Mouse (Mus musculus) cortical plate, adult 2 months (tissue): ENCODE results near the gene Ifngr2. TPM values are rescaled to one million over a fixed set of nuclear protein-coding genes. Genes with fewer than 3 reads are reported as not detected.

Source experiments
- H3K27ac ChIP-seq: fragments of 200-500 bp; 2 replicates; pipeline ENCODE4 v1.5.1; 2012; ENCODE audit warnings: low read length, control low read depth, inconsistent platforms; ENCODE audit not compliant: insufficient read depth
- H3K4me1 ChIP-seq: fragments of 200-500 bp; 2 replicates; pipeline ENCODE4 v1.6.1; 2011; ENCODE audit warnings: low read length; ENCODE audit not compliant: control insufficient read depth, insufficient read depth
- H3K4me3 ChIP-seq: fragments of 200-500 bp; 2 replicates; pipeline ENCODE4 v1.5.1; 2011; ENCODE audit warnings: mild to moderate bottlenecking, low read length, control low read depth; ENCODE audit not compliant: insufficient read depth
- CTCF ChIP-seq: fragments of 200-500 bp; IDR thresholded peaks from 2 replicates; pipeline ENCODE4 v1.5.1; 2011; ENCODE audit warnings: mild to moderate bottlenecking, control low read depth, low read length; ENCODE audit not compliant: insufficient read depth; ENCODE audit errors: extremely low read depth
- POLR2A ChIP-seq: fragments of 200-500 bp; IDR thresholded peaks from 2 replicates; pipeline ENCODE4 v1.6.1; 2011; ENCODE audit warnings: mild to moderate bottlenecking, low read length, control low read depth; ENCODE audit not compliant: insufficient read depth; ENCODE audit errors: extremely low read depth
- polyA plus RNA-seq: library from polyadenylated mRNA; depleted of rRNA; stranded (reverse); fragments of >200 nt; gene quantifications from 2 replicates; pipeline ENCODE4 v1.2.3, GENCODE M21; 2012

Gene Ifngr2
- polyA plus RNA-seq, 1 experiment = 32.9 TPM

DNA sequence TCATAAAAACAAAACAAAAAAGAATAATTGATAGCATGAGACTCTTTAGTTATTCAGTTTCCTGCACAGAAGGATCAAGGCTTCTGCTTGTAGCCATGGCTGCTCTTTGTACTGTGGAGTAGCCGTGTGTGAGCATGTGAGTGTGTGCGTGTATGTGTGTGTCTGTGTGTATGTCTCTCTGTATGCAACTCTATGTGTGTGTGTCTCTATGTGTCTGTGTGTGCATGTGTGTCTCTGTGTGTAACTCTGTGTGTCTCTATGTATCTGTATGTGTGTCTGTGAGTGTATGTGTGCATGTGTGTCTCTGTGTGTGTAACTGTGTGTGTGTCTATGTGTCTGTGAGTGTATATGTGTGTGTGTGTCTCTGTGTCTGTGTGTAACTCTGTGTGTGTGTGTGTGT is 2.1 kb downstream of the Ifngr2 start:
- Histone ChIP-seq H3K4me1 (peaks cover 5% of the 10 kb centered on the region; the same call in 1 of the 2 replicates), H3K27ac (no peak overlapping the region), H3K4me3 (no peak overlapping the region)
- TF ChIP-seq POLR2A (no peak), CTCF (no peak)

DNA sequence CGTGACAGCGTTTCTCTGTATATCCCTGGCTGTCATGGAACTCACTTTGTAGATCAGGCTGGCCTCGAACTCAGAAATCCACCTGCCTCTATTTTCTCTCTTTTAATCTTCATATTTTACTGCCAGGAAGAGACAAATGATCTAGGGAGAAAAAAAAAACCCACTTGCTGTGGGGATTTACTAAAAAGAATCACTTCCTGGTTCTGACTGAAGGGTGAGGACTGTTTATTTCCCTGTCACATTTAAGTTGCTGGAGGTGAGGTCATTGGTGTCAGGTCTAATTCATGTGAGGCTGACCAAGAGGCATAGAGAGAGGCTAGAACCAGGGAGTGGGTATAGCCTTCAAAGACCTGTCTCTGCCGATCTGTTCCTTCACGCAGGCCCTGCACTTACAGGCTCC is 2.7 kb downstream of the Ifngr2 start:
- TF ChIP-seq CTCF = no peak
- no peak for TF ChIP-seq POLR2A
- no peak overlapping the region for H3K27ac ChIP-seq
- peaks cover 5% of the 10 kb centered on the region; the same call in 1 of the 2 replicates for H3K4me1 ChIP-seq
- H3K4me3 ChIP-seq = no peak overlapping the region

GRCm38 (mm10) chr16:91551081-91551524 is 4.2 kb downstream of the Ifngr2 start:
- Histone ChIP-seq H3K4me3 (no peak overlapping the region), H3K4me1 (peaks cover 5% of the 10 kb centered on the region; the same call in 1 of the 2 replicates), H3K27ac (no peak overlapping the region)
- TF ChIP-seq CTCF (no peak), POLR2A (no peak)

- H3K27ac ChIP-seq = no peak overlapping the region
- H3K4me1 ChIP-seq = peaks cover 5% of the 10 kb centered on the region; the same call in 1 of the 2 replicates
- H3K4me3 ChIP-seq = no peak overlapping the region
- TF ChIP-seq POLR2A (no peak), CTCF (no peak)
Measured at GRCm38 (mm10) chr16:91552072-91552471, 5.2 kb downstream of the Ifngr2 start.

DNA sequence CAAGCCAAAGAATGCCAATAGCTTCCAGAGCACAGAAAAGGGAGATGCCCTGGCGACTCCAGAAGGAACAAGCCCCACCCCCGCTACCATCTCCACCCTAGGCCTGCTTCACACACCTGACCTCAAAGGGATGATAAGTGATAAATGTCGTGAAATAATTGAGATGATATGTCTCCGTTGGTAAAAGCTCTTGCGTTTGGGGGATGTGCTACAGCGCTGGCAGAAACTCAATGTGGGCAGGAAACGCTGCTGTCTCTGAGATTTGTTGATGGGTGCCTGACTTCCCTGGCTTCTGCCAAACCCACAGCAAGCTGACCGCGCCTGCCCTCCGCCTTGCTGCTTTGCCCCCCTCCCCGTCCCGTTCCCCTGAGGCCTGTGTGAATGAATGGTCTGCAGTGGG is 6.8 kb downstream of the Ifngr2 start:
- no peak for TF ChIP-seq CTCF
- no peak for TF ChIP-seq POLR2A
- Histone ChIP-seq H3K4me3 (no peak overlapping the region), H3K27ac (no peak overlapping the region)

DNA sequence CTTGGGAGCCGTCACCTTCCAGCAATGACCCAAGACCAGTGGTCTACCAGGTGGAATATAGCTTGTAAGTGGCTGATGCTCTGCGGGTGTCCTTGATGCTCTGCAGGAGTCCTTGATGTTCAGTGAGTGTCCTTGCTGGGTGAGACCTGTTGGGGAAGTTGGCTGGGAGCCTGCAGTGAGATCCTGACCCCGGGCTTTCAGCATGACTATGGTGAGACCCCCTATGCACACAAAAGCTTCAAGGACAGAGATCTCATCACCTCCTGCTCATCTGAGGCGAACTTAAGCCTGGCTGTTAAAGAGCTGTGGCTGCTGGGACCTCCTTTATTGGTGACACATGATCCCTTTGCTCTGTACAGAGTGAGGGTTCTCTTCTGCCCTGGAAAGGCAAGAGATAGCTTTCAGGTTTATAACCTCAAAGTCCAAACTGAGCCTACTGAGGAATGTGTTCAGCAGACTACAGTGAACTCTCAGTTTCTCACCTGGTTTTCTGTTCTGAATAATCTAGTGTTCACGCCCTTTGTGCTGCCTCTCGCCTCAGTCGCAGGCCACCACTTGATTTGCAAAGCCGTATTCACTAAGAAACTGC is 8.2 kb downstream of the Ifngr2 start:
- Histone ChIP-seq H3K4me3 (no peak overlapping the region), H3K4me1 (peaks cover 1% of the 10 kb centered on the region; the same call in 1 of the 2 replicates), H3K27ac (no peak overlapping the region)
- no peak for TF ChIP-seq POLR2A
- TF ChIP-seq CTCF = no peak

More for the DNA sequence above, 6.8 kb downstream of the Ifngr2 start:
- peaks cover 5% of the 10 kb centered on the region; the same call in 1 of the 2 replicates for H3K4me1 ChIP-seq

GRCm38 (mm10) chr16:91556659-91557058 is 9.8 kb downstream of the Ifngr2 start:
- Histone ChIP-seq H3K4me1 (peaks cover 1% of the 10 kb centered on the region; the same call in 1 of the 2 replicates), H3K4me3 (no peak overlapping the region), H3K27ac (no peak overlapping the region)
- TF ChIP-seq CTCF (no peak), POLR2A (no peak)

DNA sequence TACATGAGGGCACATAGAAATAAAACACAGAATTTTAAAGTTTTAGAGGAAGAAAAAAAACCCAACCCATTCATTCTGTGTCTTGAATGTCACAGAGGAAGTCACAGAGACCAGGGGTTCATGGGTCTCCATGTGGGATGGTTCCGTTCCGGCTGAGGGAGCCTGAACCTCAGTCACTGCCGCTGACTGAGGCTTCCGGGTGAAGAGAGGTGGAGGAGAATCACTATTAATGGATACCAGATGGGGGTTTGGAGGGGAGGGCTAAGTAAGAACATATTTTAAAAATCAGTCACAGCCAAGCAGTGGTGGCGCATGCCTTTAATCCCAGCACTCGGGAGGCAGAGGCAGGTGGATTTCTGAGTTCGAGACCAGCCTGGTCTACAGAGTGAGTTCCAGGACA is 10.3 kb downstream of the Ifngr2 start:
- Histone ChIP-seq H3K4me3 (no peak overlapping the region), H3K4me1 (peaks cover 1% of the 10 kb centered on the region; the same call in 1 of the 2 replicates), H3K27ac (no peak overlapping the region)
- TF ChIP-seq CTCF (no peak), POLR2A (no peak)

GRCm38 (mm10) chr16:91557693-91558092 is 10.8 kb downstream of the Ifngr2 start:
- no peak overlapping the region for H3K27ac ChIP-seq
- TF ChIP-seq POLR2A = no peak
- TF ChIP-seq CTCF = no peak
- no peak overlapping the region for H3K4me3 ChIP-seq
- H3K4me1 ChIP-seq = peaks cover 1% of the 10 kb centered on the region; the same call in 1 of the 2 replicates

DNA sequence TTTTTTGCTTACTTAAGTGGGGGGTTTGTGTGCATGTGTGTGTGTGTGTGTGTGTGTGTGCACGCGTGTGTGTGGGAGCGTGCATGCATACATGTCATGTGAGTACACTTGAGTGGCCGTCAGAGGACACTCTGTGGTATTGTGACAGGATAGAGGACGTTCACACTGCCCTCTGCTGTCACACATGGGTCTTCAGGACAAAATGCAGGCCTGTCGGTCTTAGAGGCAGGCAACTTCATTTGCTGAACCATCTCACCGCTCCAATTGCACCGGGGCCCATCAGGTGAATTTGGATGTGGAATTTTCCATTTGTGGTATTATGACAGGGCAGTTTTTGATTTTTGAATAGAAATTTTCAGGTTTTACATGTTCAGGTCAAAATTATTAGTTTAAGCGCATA is 14.2 kb downstream of the Ifngr2 start:
- H3K4me1 ChIP-seq = no peaks in the 10 kb centered on the region
- no peak overlapping the region for H3K4me3 ChIP-seq
- peak; percentile 47 for TF ChIP-seq CTCF
- no peak for TF ChIP-seq POLR2A
- H3K27ac ChIP-seq = no peak overlapping the region
